Mouse (Mus musculus) activated CD4-positive, CD25-positive, alpha-beta regulatory T cell, adult 4 months (primary cell): ENCODE results near the gene Socs7. TPM values are rescaled to one million over a fixed set of nuclear protein-coding genes. Genes with fewer than 3 reads are reported as not detected.

Experiments used
- ATAC-seq: one replicate; pipeline ENCODE4 v1.8.0; 2017
- polyA plus RNA-seq, 2 experiments: library from polyadenylated mRNA; unstranded; fragments of 100-300 nt; shearing (Covaris generic); gene quantifications; one replicate each; pipeline ENCODE4 v1.2.1; 2017

The Socs7 gene
- polyA plus RNA-seq, 2 experiments from 2014 or later: 6.1 to 7.8 TPM

DNA sequence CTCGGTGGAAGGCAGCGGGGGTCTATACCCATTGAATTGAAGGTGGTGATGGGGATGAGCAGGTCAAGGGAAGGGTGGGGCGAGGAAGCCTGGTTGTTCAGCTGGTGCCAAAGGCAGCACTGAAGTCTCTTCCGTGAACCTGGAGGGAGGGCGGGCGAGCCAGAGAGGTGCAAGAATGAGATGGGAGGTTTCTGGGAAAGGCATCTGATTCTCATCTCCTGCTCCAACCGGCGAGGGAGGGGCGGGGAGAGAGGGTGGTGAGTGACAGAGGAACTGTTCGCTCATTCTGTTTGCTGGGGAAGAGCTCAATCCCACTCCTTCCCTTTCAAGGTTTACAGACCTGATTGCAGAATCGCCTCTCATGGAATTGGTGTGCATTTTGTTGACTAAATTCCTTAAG is 31.3 kb downstream of the Socs7 start:
- no peak for ATAC-seq

DNA sequence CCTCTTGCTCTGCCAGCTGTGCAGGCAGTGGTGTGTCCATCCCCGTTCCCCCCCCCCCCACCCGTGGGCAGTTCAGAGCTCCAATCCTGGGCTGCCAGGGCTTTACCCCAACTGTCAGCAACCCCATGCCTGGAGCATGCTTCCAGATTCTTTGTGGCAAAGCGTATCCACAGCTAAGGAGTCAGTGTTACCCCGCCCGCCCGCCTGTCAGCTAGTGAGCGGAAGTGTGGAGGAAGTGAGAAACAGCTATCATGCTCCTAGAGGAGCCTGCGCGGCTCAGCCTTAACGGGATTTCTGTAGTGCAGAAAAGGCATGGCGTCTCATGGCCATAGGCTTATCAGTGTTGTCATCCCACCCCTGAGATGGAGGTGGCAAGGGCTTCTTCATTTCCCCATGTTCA is 31.8 kb downstream of the Socs7 start:
- ATAC-seq: no peak

DNA sequence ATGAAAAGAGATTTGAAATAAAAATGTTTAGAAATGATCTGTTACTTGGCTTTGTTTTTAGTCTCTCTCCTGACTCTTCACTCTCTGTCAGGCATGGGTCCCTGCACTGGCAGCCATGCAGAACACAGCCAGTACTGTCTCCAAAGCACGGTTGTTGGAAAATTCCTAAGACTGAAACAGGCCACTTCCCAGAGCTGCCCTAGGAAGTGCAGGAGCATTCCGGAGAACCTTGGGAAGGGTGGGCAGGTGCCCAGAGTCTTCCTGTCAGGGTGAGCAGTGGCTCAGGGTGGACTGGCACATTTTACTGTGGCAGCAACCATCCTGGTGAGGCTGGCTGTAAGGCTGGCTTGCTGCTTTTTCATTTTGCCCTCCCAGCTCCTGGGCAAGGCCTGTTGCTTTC is 36.2 kb downstream of the Socs7 start:
- ATAC-seq: no peak

DNA sequence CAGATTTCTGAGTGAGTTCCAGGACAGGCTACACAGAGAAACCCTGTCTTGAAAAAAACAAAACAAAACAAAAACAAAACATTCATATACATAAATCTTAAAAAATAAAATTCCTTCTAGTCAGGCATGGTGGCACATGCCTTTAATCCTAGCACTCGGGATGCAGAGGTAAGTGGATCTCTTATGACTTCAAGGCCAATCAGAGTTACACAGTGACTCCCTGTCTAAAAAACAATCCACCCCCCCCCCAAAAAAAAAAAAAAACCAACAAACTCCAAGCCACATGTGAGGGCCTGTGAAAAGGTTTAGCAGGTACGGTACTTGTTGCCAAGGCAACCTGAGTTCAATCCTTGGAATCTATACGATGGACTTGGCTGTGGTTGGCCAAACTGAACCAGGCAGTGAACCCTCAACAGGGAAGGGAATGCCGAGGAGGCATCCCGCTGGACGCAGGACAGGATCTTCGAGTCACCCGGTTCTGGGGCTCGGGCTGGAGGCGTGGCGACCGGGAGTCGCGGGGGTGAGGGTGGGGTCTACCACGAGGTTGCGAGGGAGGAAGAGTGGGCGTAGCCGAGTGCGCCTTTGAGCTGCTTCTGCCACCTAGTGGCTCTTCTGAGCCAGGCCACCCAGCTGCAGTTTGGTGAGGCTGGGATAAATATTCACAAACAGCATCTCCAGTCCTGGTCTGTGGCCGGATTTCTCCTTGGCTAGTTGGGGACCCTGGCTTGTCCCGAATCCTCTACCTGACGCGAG is 37.8 kb downstream of the Socs7 start:
- ATAC-seq: peak; percentile 86

DNA sequence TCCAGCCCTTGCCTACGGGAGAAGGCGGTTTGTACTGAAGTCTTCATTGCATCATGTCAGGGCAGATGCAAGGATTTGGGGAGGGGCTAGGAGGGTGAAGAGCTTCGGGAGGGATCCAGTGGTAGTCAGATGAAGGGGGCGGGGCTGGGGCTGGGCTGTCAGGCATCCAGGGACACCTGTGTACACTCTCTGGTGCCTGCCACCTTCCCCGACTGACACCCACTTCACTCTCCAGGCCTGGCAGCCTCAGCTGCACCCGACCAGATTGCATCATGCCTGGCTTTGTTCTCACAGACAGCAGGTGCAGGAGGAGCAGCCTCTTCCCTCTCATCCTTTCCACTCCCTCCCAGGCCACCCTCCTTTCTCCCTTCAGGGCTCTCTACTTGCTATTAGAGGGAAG is 38.7 kb downstream of the Socs7 start:
- ATAC-seq: no peak

DNA sequence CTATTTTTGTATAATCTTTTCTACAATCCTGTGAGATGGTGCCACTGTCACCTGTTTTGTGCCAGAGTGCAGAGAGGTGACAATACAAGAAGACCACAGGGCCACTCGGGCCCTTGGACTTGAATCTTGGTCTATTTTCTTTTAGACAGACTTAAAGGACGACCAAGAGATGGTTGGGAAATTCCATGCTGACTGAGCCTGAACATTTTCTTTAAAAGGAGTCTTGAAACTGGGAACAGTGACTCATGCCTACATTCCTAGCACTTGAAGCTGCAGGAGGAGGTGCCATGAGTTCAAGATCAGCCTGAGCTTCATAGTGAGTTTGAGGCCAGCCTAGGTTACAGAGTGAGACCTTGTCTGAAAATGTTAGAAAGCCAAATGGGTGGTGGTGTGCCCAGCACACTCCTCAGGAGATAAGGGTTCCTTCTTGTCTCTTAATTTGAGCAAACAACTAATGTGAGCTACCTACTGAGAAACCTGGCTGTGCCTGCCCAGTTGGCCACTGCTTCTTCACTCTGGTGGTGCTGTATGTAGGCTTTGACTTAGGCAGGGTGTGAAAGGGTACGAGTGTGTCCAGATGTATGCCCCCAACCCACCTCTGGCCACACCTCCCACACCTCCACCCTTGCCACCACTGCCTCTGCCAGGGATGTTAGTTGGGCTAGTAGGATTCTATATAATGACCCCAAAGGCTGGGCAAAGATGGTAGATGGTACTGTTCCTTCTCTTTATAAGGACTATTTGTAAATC is 39.5 kb downstream of the Socs7 start:
- ATAC-seq: no peak

DNA sequence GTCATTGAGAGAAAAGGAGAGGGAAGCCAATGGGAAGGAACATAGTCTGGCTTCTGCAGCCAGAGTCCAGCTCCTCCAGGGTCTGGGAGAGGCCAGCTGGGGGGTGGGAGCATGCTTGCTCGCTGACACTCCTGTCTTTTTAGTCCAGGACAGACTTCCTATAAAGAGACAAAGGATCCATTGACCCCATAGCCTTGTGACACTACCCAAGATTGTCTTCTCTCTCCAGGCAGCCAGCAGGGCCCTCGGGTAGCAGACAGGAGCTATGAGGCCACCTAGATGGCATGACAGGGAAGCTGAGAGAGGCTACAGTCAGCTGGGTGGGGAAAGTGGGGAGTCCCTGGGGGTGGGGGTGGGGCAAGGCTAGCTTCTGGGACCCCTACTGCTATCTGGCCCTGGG is 40.4 kb downstream of the Socs7 start:
- ATAC-seq: no peak

DNA sequence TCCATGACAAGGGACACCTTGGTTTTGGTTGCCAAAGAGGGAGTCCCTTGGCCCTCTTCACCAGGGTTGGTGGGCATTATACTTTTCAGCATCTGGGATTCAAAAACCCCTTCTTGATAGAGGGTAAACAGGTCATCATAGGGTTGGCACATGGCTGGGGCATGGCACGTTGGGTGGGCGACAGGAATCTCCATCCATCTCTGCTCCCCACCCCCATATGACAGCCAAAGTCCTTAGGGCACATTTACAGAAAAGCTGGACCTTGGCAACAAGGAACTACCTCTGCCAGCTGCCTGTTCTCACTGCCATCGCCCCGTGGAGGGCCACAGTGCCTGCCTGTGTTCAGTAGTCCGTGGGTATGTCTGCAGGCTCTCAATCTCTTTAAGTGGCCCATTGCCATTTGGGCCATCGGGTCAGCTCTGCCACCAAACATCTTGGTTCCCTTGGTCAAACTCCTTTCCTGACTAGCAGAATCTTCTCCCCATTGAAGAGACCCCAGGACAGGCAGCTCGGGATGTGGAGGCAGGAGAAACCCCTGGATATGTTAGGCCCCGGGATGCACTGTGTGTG is 41.3 kb downstream of the Socs7 start:
- no peak for ATAC-seq

DNA sequence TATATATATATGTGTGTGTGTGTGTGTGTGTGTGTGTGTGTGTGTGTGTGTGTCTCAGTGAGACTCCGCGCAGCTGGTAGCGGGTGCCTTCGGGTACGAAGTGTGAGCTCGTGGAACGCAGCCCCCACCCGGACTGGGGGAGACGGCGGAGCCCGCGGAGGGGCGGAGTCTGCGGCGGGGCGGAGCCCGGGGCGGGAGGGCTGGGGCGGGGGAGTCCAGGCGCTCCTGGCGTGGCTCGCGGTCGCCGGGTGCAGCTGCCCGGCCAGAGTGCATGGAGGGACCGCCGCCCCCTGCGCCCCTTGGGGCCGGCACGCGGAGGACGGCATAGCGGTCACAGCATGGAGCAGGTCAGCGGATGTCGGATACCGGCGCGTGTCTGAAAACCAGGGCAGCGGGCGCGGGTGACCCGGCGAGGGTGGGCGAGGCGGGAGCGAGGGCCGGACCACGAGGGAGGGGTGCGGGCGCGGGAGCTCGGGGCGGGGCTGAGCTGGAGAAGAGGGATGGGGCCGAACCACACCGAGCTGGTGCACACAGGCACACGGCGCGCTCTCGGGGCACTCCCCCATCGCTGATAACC is 41.9 kb downstream of the Socs7 start:
- peak; percentile 16 for ATAC-seq

DNA sequence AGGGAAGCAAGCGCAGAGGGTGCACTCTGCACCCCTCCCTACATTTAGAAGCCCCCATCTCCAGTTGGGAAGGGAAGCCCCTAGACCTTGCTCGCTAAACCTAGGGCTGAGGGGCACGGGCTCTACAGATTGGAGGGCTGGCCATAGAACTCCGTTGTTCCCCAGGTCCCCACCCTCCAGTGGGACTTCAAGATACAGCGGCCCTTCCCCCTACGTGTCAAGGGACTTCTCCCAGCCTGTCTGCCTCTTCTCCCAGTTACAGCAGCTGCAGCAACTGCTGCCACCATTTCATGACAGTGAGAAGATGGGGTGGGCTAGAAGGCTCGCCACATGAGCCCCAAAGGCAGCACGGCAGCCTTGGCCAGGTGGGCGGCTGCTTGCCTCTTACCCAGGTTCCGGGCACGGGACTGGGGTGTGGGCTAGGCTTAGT is 42.4 kb downstream of the Socs7 start:
- ATAC-seq: no peak

DNA sequence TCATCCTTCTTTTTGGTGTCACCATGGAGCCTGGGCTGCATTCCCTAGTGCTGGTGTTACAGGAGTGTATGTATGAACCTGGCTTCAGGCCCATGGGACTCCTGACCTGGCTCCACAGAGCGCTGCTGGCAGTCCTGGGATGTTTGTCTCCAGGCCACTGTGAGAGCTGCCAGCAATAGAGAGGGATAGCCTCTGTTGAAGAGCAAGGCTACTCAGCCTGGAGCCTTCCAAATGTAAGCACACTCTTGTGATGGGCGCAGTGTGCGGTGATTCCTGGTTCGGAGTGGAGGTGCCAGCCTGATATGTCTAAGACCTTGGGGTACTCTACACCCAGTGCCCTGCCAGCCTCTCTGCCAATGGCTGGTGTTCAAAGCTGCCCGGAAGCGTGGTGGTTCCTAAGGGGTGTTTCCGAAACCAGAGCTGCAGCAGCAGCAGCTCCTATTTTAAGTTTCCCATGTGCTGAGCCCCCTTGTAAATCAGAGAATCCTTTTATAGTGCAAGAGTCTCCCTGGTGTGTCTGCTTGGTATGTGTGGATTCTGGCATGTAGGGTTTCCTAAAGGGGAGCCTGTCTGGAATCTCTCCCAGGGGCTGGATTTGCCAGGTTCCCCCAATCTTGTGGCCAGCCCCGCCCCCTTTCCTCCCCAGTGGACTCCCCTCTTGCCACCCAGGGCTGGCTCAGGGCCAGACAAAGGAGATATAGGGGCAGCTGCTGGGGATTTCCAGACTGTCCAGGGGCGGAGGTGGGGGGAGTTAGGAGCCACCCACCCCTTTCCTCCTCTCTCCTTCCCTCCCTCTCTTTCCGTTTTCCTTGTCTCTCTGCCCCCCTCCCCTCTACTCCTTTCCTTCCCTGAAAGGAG is 44.0 kb downstream of the Socs7 start:
- ATAC-seq: no peak

DNA sequence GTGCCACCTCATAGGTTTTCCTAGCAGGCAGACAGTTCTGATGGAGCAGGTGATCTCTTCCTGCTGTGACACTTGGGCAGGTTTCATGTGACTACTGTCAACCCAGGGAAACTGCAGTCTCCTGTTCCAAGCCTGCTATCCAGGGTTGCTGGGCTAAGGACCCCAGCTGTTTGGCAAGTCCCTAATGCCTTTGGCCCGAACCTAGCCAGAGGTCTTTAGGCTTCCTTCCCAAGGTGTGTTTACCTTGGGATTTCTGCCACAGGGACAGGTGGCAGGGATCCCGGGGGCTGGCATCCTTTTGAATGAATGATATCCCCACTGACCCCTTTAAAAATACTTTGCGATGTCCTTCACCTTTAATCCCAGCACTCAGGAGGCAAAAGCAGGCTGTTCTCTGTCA is 45.1 kb downstream of the Socs7 start:
- ATAC-seq: no peak

DNA sequence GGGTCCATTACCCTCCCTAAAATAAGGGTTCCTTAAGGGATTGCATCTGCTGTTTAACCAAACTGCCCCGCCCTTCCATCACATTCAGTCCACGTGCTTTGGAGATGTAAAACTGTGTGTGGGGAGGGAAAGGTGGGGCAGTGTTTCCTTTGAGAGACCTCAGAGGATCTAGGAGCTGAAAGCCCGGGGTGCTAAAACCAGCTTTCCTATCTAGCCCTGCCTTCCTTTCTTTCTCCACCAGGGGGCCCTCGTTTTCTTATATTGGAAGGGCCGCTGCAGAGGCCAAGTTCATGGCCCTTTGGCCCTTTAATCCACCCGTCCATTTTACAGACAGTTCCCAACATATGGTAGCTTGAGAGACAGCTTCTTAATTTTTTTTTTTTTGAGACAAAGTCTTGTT is 45.8 kb downstream of the Socs7 start:
- ATAC-seq: no peak

DNA sequence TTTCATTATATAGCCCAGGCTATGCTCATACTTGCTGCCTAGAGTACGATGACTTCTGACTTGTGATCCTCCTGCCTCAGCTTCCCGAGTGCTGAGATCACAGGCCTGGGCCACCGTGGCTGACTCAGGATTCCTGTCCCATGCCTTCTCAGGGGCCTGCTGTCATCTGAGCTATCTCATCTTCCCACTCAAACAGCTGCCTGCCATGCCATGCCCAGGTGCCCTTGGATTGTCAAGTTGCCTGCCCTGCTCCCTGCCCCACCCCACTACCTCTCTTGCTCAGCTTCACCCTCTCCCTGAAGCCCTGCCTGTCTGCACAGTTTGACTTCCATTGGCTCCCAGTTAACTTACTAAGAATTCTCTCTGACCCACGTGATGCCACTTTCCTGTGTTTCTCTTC is 48.6 kb downstream of the Socs7 start:
- no peak for ATAC-seq

DNA sequence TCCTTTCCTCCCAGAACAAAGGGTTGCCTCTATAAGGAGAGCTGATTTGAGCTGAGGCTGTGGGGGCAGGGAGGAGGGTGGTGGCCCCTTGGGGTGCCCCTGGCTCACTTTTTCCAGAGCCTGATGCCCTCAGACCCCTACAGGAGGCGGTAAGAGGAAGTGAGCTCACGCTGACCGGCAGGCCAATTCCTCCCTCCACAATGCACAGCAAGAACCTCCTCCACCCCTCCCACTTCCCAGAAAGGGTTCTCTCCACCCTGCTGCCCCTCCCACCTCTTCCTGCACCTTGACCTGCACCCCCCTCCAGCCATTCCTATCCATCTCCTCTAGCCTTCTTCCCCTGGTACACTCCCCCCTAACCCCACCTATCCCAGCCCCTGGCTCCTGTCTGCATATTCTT is 49.8 kb downstream of the Socs7 start:
- no peak for ATAC-seq

DNA sequence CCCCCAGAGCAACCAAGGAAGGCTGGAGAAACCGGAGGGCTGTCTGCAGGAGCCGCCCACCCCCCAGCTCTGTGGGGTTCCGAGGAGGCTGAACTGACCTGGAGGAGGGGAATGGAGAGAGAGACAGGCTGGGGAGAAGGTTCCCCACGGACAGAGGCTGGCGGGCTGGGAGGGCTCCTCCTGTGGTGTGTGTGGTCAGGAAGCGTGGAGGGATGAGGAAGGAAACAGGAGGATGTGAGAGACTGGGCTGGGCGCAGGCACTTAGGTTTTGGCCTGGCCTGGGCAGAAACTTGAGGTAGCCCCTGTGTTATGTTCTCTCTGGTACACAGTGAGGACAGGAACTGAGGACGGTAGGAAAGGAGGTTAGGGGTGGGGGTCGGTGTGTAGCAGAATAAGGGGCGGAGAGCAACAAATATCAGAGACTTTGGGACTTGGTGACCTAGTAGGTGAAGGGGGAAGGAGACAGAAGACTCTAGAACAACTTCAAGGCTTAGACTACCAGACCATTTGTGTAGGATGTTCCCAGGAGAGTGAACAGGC is 50.5 kb downstream of the Socs7 start:
- no peak for ATAC-seq

DNA sequence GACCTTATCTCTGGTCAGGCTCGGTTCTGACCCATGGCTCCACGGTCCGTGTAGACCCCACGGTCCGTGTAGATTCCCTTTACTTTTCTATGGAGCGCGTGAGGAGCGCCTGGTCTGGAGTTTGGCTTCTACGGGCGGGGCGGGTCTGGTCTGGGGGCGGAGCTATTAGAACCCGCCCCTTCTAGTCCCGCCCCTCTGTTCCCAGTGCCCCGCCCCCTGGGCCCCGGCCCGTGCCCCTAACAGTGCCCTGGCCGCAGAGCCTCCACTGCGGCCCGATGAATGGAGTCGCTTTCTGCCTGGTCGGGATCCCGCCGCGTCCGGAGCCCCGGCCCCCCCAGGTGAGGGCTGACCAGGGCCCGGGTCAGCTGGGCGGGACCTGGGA is 53.0 kb downstream of the Socs7 start, which contains the start of gene Arhgap23:
Arhgap23 (plus strand) TSS at position 204 of the 382 bp plus-strand sequence.
- no peak for ATAC-seq

DNA sequence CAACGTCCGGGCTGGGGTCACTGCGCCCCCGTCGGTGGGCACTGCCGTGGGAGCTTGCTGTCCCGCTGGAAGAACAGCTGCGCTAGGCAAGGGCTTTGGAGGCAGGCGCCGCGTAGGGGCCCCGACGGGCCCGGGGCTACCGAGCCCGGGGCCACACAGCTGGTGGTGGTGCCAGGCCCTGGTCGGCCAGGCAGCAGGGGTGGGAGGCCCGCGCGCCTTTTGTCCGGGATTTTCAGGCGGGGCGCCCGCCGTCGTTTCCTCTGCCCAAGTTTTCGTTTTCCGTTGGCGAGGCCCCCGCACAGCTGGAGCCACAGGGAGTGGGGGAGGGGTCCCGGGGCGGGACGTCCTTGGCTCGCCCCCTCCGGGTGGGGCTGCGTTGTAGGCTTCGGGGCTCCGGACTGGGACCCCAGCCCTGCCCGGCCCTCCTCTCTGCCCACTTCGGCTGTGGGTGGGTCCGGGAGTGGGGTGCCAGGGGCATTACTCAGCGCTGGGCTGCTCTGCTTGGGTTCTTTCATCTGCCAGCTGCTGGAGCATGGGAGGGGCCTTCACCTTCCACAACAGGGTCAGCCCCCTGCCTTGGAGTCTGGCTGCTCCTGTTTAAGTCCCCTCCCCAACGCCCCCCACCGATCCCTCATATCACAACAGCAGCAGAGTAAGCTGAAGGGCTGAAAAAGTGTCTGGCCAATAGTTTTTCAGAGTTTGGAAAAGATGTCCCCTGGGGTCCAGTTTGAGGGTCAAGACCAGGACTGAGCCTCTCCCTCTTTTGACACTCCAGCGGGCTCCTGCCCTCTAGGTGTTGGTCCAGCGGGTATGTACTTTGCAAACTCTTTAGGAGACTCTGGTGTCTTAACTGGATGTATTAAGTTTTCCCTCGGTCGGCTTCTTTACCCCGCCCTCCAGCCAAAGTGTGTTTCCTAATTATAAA is 53.6 kb downstream of the Socs7 start:
- no peak for ATAC-seq

DNA sequence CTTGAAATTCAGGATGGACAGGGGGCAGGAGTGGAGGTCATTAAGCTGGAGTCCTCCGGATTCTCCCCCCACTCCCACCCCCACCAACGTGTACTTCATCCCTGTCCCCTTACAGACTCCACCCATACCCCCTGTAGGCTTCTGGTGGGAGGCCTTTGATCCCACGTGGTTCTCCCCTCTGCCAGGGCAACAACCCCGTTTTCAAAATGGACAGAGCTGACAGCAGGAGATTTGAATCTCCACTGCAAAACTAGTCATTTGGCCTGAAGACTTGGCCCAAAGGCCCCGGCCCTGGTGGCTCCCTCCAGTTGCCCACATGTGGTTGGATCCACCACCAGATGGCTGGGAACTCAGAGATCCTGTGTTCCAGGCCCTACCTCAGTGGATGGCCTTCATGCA is 54.3 kb downstream of the Socs7 start:
- no peak for ATAC-seq

DNA sequence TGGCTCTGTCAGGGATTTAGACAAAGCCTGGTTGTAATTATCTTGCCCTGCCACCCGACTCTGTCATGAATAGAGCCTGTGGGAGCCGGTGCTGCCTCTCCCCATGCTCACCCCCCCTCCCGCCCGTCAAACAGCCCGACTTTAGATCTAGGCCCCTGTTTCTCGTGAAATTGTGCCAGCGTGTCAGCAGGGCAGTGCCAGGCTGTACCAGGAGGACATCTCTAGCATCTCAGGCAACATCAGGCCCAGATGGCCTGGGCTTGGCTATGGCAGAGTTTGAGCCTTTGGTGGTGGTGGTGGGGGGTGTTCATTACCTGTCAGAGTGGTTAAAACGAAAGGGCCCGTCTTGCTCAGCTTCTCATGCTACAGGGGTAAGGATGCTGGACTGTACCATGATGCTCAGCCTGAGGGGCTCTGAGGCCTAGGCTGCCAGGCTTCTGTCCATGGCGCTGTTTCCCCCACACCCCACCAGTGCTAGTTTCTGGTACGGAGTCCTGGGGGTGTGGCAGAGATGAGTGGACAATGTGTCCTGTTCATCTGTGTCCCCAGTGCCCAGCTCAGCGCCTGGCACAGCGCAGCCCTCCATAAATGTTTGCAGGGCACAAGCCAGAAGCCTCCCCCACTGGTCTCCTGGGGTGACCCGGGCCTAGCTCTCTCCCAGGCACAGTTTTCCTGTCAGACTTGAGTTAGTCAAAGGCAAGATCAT is 56.6 kb downstream of the Socs7 start:
- ATAC-seq: no peak

DNA sequence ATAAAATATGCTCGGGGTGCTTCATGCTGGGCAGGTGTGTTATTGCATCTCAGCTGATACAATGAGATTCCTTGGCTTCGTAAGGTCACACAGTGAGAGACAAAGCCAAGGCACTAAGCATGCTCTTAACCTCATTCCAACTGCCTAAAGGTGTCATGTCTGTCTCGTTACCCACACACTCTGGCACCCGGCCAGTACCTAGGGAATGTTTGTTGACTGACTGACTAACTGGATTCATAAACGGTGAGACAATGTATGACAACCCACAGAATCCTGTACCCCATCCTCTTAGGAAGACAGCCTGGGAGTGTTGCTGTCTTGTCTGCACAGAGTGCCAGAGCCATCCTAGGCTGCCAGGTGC is 57.2 kb downstream of the Socs7 start:
- ATAC-seq: no peak
